In the genomic region with DNA sequence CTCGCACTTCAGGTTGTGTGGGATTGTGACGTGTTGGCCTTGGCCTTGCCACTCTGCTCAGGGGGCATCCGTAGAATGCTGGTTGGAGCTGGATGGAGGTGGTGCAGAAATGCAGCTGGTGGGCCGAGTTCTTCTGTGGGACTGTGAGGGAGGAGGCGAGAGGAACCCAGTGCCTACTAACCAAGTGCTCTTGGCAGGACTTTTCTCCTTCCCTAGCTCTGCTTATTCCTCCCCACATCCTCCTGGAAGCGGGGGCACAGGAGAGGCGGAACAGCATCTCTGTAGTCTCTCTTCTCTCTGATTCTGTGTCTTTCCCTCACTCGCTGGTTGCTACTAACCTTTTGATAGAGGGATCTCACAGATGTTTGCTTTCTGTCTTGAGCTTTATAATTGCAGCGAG, we compare ENCODE assay signal across 10 mouse cellular contexts.
"Had no signal": no experiment of that assay in that cellular context is flagged by ENCODE, and none has a peak within 500 bp of the region (broad histone marks: within the 10 kb centered on the region; RNA-seq: fewer than 3 reads in every experiment).

No protein-coding gene starts in this region.

- H3K9me3 ChIP-seq: kidney, embryonic 15.5 days; limb, embryonic 13.5 days; midbrain, embryonic 15.5 days had no signal

- H3K9ac ChIP-seq: kidney, embryonic 15.5 days; limb, embryonic 13.5 days; liver, embryonic 14.5 days; midbrain, embryonic 15.5 days had no signal

- H3K27me3 ChIP-seq: kidney, embryonic 15.5 days; midbrain, embryonic 15.5 days had no signal

- DNase-seq: kidney, adult 2 months; kidney, postnatal 14 days; lung, adult 18-20 months; retina, postnatal 1 day; right cerebral cortex, postnatal 14 days; thymus, postnatal 36 days had no signal

- H3K4me3 ChIP-seq: kidney, embryonic 15.5 days; limb, embryonic 13.5 days; midbrain, embryonic 15.5 days had no signal

- H3K27ac ChIP-seq: kidney, embryonic 15.5 days; liver, embryonic 14.5 days had no signal

- H3K36me3 ChIP-seq: midbrain, embryonic 15.5 days had no signal

- ATAC-seq: midbrain, embryonic 15.5 days had no signal

- H3K4me2 ChIP-seq: kidney, embryonic 15.5 days; limb, embryonic 13.5 days; midbrain, embryonic 15.5 days had no signal
